Mouse (Mus musculus): ENCODE results near the gene Zfhx3.

Gene Zfhx3

GRCm38 (mm10) chr8:108592028-108592724 is 649.7 kb downstream of the Zfhx3 start:
- DNase-seq (ENCODE audit: low read depth, low spot score): no peak

DNA sequence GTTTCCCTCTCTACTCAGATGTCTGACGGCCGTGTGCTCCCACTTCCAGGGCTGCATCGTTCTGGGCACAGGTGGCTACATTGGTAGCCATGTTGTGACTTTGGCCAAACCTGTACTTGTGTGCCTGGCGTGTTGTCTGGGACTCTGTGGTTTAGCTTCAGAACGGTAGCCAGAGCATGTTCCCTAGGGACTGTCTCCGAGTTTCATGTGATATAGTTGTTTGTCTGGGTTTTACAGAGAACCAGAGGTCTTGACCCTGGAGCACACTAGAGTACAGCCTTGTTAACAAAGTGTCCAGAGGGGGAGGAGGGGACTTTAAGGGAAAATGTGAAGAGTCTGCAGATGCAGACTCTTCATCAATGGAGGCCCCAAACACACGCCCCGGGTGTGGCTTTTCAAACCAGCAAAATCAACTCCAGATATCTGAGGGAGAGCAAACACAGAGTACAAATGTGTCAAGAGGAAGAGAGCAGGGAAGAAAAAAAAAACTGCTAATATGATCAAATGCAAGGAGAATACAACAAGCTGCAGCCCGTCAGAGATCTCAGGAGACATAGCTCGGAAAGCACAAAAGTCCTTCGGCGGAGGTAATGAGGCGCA is 650.6 kb downstream of the Zfhx3 start:
- DNase-seq (ENCODE audit: low read depth, low spot score): peak; percentile 41

- no peak for DNase-seq (ENCODE audit: low read depth, low spot score)
These were observed 651.4 kb downstream of the Zfhx3 start for GRCm38 (mm10) chr8:108593891-108594290.

GRCm38 (mm10) chr8:108594361-108595060 is 652.1 kb downstream of the Zfhx3 start:
- no peak for DNase-seq (ENCODE audit: low read depth, low spot score)

- no peak for DNase-seq (ENCODE audit: low read depth, low spot score)
These were observed 652.6 kb downstream of the Zfhx3 start for GRCm38 (mm10) chr8:108595061-108595419.

- no peak for DNase-seq (ENCODE audit: low read depth, low spot score)
These were observed 653.5 kb downstream of the Zfhx3 start for GRCm38 (mm10) chr8:108595721-108596495.

- no peak for DNase-seq (ENCODE audit: low read depth, low spot score)
These were observed 656.6 kb downstream of the Zfhx3 start for GRCm38 (mm10) chr8:108599003-108599402.

- no peak for DNase-seq (ENCODE audit: low read depth, low spot score)
These were observed 657.1 kb downstream of the Zfhx3 start for GRCm38 (mm10) chr8:108599558-108599957.

- DNase-seq (ENCODE audit: low read depth, low spot score): no peak
These were observed 666.2 kb downstream of the Zfhx3 start for GRCm38 (mm10) chr8:108608678-108609077.

GRCm38 (mm10) chr8:108609114-108609513 is 666.7 kb downstream of the Zfhx3 start:
- no peak for DNase-seq (ENCODE audit: low read depth, low spot score)

DNA sequence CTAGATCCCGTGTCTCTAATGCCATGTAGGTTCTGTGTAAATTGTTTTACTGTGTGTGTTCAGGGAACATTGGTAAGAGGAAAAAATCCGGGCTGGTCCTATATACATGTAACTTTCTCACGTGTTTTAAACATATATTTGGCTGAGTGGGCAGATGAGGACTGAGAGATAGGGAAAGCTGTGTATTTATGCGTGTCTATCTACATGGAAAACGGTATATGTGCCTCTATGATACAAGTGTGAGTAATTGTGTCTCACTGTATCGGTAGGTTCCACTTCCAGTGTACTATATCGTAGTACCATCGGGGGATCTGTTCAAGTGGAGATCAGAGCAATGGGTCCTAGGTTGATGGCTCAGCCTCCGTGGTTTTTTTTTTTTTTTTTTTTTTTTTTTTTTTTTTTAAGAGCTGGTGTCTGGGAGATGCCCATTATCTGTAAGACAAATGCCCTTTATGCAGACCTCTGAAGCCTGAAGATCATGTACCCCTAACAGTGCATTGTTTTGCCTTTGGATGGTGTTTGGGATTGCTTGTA is 668.8 kb downstream of the Zfhx3 start:
- no peak for DNase-seq (ENCODE audit: low read depth, low spot score)

DNA sequence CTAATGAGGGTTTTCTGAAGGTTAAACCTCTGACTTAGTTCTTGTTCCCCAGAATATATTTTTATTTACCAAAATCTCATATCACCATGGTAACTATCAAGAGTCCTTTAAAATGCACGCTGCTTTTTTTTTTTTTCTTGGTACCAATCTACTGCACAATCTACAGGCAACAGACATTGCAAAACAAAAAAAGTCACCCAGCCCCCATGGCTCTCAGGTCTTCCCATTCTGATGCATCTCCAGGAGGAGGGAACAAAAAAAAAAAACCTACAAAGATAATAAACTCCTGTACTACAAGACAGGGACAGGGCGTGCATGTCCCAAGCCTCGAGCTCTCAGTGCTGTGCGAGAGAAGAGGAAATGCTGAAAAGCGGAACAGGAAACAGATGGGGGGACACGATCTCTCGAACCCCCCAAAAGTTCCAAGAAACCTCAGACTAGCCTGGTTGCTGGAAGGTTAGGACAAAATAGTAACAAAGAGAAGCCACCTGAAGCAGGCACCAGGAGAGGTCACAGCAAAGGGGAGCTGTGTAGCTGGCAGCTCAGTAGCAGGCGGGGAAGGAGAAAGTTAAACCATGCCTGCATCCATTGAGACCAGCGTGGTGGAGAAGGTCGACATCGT is 669.5 kb downstream of the Zfhx3 start:
- DNase-seq (ENCODE audit: low read depth, low spot score): no peak

DNA sequence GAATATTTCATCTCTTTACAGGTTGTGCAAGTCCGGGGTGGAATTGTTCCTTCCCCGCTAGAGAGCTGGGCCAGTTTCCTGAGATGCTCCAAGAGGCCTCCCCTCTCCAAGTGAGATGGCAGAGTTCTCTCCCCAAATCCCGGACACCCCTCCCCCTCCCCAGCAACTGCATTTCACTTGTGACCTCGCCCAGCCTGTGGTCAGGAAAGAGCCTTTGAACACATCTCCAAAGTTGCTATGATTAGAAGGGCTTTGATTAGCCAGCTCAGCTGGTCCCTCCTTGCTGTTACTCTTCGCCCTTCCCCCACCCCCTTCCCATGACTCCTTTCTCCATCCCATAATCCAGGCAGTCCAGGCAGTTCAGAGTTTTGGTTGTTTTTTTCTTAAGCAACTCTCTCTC is 670.4 kb downstream of the Zfhx3 start:
- DNase-seq (ENCODE audit: low read depth, low spot score): no peak

GRCm38 (mm10) chr8:108613280-108613679 is 670.8 kb downstream of the Zfhx3 start:
- DNase-seq (ENCODE audit: low read depth, low spot score): no peak

DNA sequence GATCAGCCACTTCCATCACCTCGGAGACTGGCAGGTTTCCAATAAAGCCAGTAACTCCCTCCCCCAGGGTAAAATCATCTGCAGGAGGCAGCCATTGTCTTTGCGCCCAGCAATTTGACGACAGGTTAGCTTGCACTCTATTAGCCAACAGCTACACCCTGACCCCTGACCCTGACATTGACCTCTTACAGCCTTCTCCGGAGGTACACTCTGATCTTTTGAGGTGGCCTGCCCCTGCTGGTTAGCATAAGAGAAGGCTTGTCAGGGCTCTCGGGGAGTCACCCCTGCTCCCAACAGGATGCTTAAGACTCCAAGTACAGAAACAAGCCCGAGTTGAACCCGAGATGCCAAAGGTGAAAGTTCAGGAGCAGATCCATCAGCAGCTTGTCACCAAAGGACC is 678.9 kb downstream of the Zfhx3 start:
- no peak for DNase-seq (ENCODE audit: low read depth, low spot score)

DNA sequence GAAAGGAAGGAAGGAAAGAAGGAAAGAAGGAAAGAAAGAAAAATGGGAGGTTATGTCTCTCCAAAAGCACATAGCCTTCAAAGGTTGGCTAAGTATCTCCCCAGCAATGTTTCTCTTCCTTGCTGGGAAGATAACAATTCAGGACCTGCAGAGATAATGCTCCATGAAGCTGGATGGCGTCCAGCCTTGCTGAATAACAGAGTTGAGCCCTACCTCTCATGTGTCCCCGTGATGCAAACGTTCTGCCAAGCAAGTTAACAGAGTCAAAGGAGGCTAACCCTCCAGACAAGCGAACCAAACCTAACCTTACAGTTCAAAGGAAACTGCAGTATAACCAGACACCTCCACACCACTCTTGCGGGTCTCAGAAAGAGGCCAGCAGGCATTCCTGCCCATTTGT is 681.2 kb downstream of the Zfhx3 start:
- no peak for DNase-seq (ENCODE audit: low read depth, low spot score)

DNA sequence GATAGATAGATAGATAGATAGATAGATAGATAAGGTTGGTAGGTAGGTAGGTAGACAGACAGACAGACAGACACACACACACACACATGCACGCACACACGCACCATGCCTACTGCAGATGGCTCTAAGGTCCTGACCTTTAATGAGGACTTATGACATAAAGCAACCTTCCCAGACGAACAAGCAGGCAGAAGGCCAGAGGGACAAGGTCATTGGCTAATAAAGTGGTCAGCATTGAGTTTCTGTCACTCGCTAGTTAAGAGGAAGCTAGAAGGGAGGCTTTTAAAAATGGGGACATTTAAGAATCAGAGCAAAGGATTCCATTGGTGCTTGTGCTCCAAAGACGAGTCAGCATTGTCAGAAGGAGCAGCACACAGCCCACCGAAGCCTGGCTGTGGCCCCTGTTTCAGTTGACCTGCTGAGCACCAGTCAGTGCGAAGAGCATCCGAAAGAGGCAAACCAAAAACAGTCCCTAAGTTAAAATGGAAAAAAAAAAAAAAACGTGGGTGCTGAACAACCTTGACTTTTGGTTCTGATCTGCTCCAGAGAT is 683.2 kb downstream of the Zfhx3 start:
- DNase-seq (ENCODE audit: low read depth, low spot score): no peak

DNA sequence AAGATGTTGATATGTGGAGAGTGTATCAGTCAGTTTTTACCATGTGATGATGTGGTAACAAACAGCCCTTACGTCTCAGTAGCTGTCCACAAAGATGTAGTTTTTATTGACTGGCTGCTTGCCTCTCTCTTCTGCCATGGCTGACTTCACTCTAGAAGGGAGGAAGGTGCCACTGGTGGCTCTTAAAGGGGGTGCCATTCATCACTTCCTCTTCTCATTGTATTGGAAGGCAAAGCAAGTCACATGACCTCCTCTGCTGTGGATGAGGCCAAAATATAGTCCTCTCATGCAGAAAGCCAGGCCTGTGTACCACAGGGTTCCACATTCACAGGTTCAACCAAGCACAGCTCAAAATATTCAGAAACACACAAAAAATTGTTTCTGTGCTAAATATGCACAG is 688.6 kb downstream of the Zfhx3 start:
- no peak for DNase-seq (ENCODE audit: low read depth, low spot score)

GRCm38 (mm10) chr8:108634282-108634681 is 691.8 kb downstream of the Zfhx3 start:
- DNase-seq (ENCODE audit: low read depth, low spot score): no peak

DNA sequence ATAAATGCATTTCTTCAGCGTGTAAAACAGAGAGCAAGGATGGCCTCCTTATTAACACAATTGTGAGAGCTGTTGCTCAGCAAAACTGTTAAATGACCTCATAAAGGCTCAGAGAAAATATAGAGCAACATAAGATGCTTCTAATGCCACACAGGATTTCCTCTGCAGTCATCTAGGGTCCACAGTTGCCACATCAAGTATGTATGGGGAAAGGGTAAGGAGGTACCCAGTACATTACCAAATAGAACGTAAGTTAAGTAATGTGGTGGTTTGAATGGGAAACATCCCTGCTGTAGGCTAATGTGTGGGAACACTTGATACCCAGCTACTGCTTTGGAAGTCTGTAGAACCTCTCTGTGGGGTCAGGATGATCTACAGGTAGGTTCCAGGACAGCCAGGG is 695.4 kb downstream of the Zfhx3 start:
- DNase-seq (ENCODE audit: low read depth, low spot score): no peak

- no peak for DNase-seq (ENCODE audit: low read depth, low spot score)
These were observed 703.2 kb downstream of the Zfhx3 start for GRCm38 (mm10) chr8:108645660-108646059.
